Mouse (Mus musculus) midbrain, embryonic 16.5 days (tissue): ENCODE data around the gene Padi2. TPM values are rescaled to one million over a fixed set of nuclear protein-coding genes. Genes with fewer than 3 reads are reported as not detected.

ENCODE experiments used
- ATAC-seq: fragments of 200-750 bp; cut with Nextera tagmentation; 2 replicates; pipeline ENCODE4 v1.8.0; 2017; ENCODE audit warnings: moderate TSS enrichment
- H3K27ac ChIP-seq: fragments of 300-500 bp; sonication (generic); 2 replicates; pipeline ENCODE4 v1.5.1; 2014; ENCODE audit warnings: mild to moderate bottlenecking, low read length, mixed read lengths
- H3K27me3 ChIP-seq: fragments of 300-500 bp; sonication (generic); 2 replicates; pipeline ENCODE4 v1.6.1; 2014; ENCODE audit warnings: low read depth, low read length, mixed read lengths; ENCODE audit not compliant: control insufficient read depth, insufficient read depth
- H3K36me3 ChIP-seq: fragments of 300-500 bp; sonication (generic); 2 replicates; pipeline ENCODE4 v1.6.1; 2014; ENCODE audit warnings: mild to moderate bottlenecking, low read length, moderate library complexity, mixed read lengths; ENCODE audit not compliant: control insufficient read depth, insufficient read depth
- H3K4me1 ChIP-seq: fragments of 300-500 bp; sonication (generic); 2 replicates; pipeline ENCODE4 v1.6.1; 2014; ENCODE audit warnings: mild to moderate bottlenecking, low read length, mixed read lengths; ENCODE audit not compliant: control insufficient read depth, insufficient read depth
- H3K4me2 ChIP-seq: fragments of 300-500 bp; sonication (generic); 2 replicates; pipeline ENCODE4 v1.6.1; 2014; ENCODE audit warnings: mild to moderate bottlenecking, low read length, mixed read lengths
- H3K4me3 ChIP-seq: fragments of 300-500 bp; sonication (generic); 2 replicates; pipeline ENCODE4 v1.5.1; 2014; ENCODE audit warnings: low read depth, mild to moderate bottlenecking, low read length, moderate library complexity, mixed read lengths
- H3K9ac ChIP-seq: fragments of 300-500 bp; sonication (generic); 2 replicates; pipeline ENCODE4 v1.6.1; 2014; ENCODE audit warnings: low read depth, low read length, mixed read lengths
- H3K9me3 ChIP-seq: fragments of 300-500 bp; sonication (generic); replicated peaks from 2 replicates; pipeline ENCODE4 v1.6.1; 2014; ENCODE audit warnings: mild to moderate bottlenecking, low read length, mixed read lengths; ENCODE audit not compliant: control insufficient read depth, poor library complexity, severe bottlenecking
- WGBS: fragments of 180-500 bp; shearing (Covaris S2); extraction: QIAGEN DNeasy Blood & Tissue Kit; methylation state at CpG from one replicate; pipeline ENCODE4 v1.1.7; 2014; 5-methylcytosine and 5-hydroxymethylcytosine counted together
- polyA plus RNA-seq: library from polyadenylated mRNA; unstranded; fragments of >200 nt; fragmentation: Nextera tagmentation; extraction: Ambion mirVana; gene quantifications from 2 replicates; pipeline ENCODE4 v1.2.1, GENCODE M21; 2015

The Padi2 gene
- polyA plus RNA-seq, 1 experiment from 2014 or later: 2.8 TPM

DNA sequence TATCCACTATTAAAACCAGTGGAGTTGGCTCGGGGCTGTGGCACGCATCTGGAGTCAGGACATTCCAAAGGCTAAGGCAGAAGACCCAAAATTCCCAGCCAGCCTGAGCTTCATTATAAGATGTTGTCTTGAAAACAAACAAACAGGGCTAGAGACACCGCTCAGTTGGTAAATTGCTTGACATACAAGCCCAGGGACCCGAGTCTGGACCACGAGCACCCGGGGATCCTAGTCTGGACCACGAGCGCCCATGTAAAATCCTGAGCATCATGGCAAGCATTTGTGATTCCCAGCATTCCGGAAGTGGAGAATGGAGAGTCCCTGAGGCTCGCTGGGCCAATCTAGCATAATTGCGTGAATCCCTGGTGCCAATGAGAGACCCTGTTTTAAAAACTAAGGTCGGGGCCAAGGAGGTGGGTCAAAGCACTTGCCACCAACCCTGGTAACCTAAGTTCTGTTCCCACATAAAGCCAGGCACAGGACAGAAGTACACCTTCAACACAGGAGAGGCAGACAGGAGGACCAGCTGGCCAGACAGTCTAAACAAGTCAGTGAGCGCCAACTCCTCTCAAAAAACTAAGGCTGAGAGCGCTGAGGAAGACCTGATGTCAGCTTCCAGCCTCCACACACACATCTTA lies 14.5 kb upstream of the Padi2 start:
- Histone ChIP-seq H3K4me1 (no peaks in the 10 kb centered on the region), H3K27ac (no peak overlapping the region), H3K4me3 (no peak overlapping the region), H3K9ac (no peak overlapping the region), H3K9me3 (peaks cover 10% of the 10 kb centered on the region), H3K27me3 (no peaks in the 10 kb centered on the region), H3K36me3 (no peaks in the 10 kb centered on the region), H3K4me2 (no peak overlapping the region)
- ATAC-seq: no peak
- 91% methylated on average over 14 of the region's 14 CpGs for WGBS

DNA sequence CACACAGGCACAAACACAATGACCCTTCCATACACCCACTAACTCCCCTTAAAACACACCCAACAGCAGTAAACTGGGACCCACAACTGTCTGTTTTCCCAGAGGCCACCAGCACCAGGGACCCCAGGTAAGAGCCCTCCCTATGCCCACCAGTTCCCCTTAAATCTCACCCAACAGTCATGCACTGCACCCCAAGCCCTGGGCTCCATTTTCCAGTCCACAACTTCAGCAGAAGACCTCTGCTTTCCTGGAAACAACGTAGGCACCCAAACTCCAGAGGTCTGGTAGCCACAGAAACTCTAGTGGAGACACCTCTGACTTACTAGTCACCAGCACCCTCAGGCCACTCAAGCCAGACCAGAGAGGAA lies 14.0 kb upstream of the Padi2 start:
- Histone ChIP-seq H3K36me3 (no peaks in the 10 kb centered on the region), H3K4me3 (no peak overlapping the region), H3K27ac (no peak overlapping the region), H3K4me2 (no peak overlapping the region), H3K4me1 (no peaks in the 10 kb centered on the region), H3K27me3 (no peaks in the 10 kb centered on the region), H3K9ac (no peak overlapping the region), H3K9me3 (peaks cover 10% of the 10 kb centered on the region)
- WGBS: 80% methylated on average over 1 of the region's 1 CpGs
- no peak for ATAC-seq

- no peak for ATAC-seq
- Histone ChIP-seq H3K27me3 (peaks cover 17% of the 10 kb centered on the region), H3K4me2 (no peak overlapping the region), H3K36me3 (no peaks in the 10 kb centered on the region), H3K9ac (no peak overlapping the region), H3K4me3 (no peak overlapping the region), H3K9me3 (no peaks in the 10 kb centered on the region), H3K27ac (no peak overlapping the region), H3K4me1 (peaks cover 5% of the 10 kb centered on the region; the same call in 1 of the 2 replicates)
- WGBS: 59% methylated on average over 14 of the region's 14 CpGs
These were observed 1.2 kb upstream of the Padi2 start for GRCm38 (mm10) chr4:140904776-140905425.

- ATAC-seq: no peak
- H3K27ac ChIP-seq: no peak overlapping the region
- no peak overlapping the region for H3K4me3 ChIP-seq
- peaks cover 5% of the 10 kb centered on the region; the same call in 1 of the 2 replicates for H3K4me1 ChIP-seq
- H3K36me3 ChIP-seq: no peaks in the 10 kb centered on the region
- 11% methylated on average over 11 of the region's 11 CpGs for WGBS
- no peaks in the 10 kb centered on the region for H3K9me3 ChIP-seq
- H3K9ac ChIP-seq: no peak overlapping the region
- H3K27me3 ChIP-seq: peaks cover 17% of the 10 kb centered on the region
- peak overlapping the region; percentile 77 for H3K4me2 ChIP-seq
These were observed 695 bp upstream of the Padi2 start for GRCm38 (mm10) chr4:140905426-140905871.

- WGBS: 54% methylated on average over 11 of the region's 11 CpGs
- Histone ChIP-seq H3K9ac (peak overlapping the region; percentile 61; the same call in 1 of the 2 replicates), H3K36me3 (no peaks in the 10 kb centered on the region), H3K4me2 (no peak overlapping the region), H3K9me3 (no peaks in the 10 kb centered on the region), H3K4me1 (peaks cover 5% of the 10 kb centered on the region; the same call in 1 of the 2 replicates), H3K4me3 (no peak overlapping the region), H3K27me3 (peaks cover 17% of the 10 kb centered on the region), H3K27ac (no peak overlapping the region)
- ATAC-seq: 0 out of 2 replicates have a peak, but pooled peaks have one; percentile 1
These were observed 710 bp downstream of the Padi2 start for GRCm38 (mm10) chr4:140906827-140907280.

DNA sequence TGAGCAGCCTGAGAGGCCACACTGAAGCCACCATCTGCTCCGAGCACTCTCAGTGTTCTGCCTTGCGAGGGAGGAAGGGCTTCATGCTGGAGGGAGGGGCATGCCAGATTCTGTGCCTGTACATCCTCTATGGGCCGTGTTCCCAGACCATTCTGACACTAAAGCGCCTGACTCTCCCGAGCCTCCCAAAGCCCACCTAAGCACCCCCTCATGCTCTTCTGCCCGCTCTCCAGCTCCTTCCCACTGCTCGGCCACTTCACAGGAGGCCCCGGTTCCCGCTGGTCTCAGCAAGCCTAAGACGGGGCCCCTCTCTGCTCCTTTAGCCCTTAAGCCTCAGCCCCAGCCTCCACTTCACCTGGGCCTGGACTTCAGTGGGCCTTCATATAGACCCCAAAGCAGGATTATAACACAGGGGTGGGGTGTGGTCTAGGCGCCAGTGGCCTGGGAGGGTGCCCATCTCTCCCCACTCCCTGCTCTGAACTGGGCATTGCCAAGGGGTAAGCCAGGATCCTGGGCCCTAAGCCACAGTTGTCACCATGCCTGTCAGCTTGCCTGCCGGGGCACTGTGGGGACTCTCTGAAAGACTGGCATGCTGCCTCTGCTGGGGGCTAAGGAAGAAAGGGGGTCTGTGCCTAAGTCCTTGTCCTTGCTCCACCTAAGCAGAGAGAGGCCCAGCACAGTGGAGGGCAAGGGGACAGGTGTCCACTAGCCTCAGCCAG lies 1.3 kb downstream of the Padi2 start:
- Histone ChIP-seq H3K27me3 (peaks cover 17% of the 10 kb centered on the region), H3K27ac (no peak overlapping the region), H3K36me3 (no peaks in the 10 kb centered on the region), H3K9me3 (no peaks in the 10 kb centered on the region), H3K4me2 (no peak overlapping the region), H3K4me1 (peaks cover 5% of the 10 kb centered on the region; the same call in 1 of the 2 replicates), H3K4me3 (no peak overlapping the region), H3K9ac (no peak overlapping the region)
- 51% methylated on average over 12 of the region's 12 CpGs for WGBS
- ATAC-seq: no peak

- Histone ChIP-seq H3K4me1 (peaks cover 5% of the 10 kb centered on the region; the same call in 1 of the 2 replicates), H3K36me3 (no peaks in the 10 kb centered on the region), H3K4me2 (no peak overlapping the region), H3K9ac (no peak overlapping the region), H3K4me3 (no peak overlapping the region), H3K9me3 (no peaks in the 10 kb centered on the region), H3K27me3 (peaks cover 12% of the 10 kb centered on the region), H3K27ac (no peak overlapping the region)
- 65% methylated on average over 5 of the region's 5 CpGs for WGBS
- no peak for ATAC-seq
These were observed 2.5 kb downstream of the Padi2 start for GRCm38 (mm10) chr4:140908627-140909026.

- no peaks in the 10 kb centered on the region for H3K36me3 ChIP-seq
- ATAC-seq: no peak
- 79% methylated on average over 4 of the region's 4 CpGs for WGBS
- no peak overlapping the region for H3K4me2 ChIP-seq
- H3K4me1 ChIP-seq: peaks cover 5% of the 10 kb centered on the region; the same call in 1 of the 2 replicates
- no peak overlapping the region for H3K9ac ChIP-seq
- H3K9me3 ChIP-seq: no peaks in the 10 kb centered on the region
- peaks cover 9% of the 10 kb centered on the region for H3K27me3 ChIP-seq
- H3K4me3 ChIP-seq: no peak overlapping the region
- H3K27ac ChIP-seq: no peak overlapping the region
These were observed 3.4 kb downstream of the Padi2 start for GRCm38 (mm10) chr4:140909536-140909935.
